Mouse (Mus musculus): ENCODE results near the gene Sgms2. TPM values are rescaled to one million over a fixed set of nuclear protein-coding genes. Genes with fewer than 3 reads are reported as not detected.

Sgms2 gene
- total RNA-seq, 2 experiments from 2014 or later: 3.3 to 3.9 TPM

- DNase-seq (ENCODE audit: low spot score in 2 of 2): no peak
These were observed 2.8 kb downstream of the Sgms2 start for GRCm38 (mm10) chr3:131488403-131488802.

- DNase-seq (ENCODE audit: low spot score in 2 of 2): no peak
These were observed 5.8 kb downstream of the Sgms2 start for GRCm38 (mm10) chr3:131485388-131485787.

- DNase-seq (ENCODE audit: low spot score in 2 of 2): no peak
These were observed 7.6 kb downstream of the Sgms2 start for GRCm38 (mm10) chr3:131483650-131484049.

GRCm38 (mm10) chr3:131481976-131482712 lies 9.1 kb downstream of the Sgms2 start:
- no peak for DNase-seq (ENCODE audit: low spot score in 2 of 2)

- DNase-seq (ENCODE audit: low spot score in 2 of 2): no peak
These were observed 10.6 kb downstream of the Sgms2 start for GRCm38 (mm10) chr3:131480659-131481058.

- no peak for DNase-seq (ENCODE audit: low spot score in 2 of 2)
These were observed 11.8 kb downstream of the Sgms2 start for GRCm38 (mm10) chr3:131479415-131479814.

GRCm38 (mm10) chr3:131476002-131476401 lies 15.2 kb downstream of the Sgms2 start:
- no peak for DNase-seq (ENCODE audit: low spot score in 2 of 2)

GRCm38 (mm10) chr3:131474526-131474925 lies 16.7 kb downstream of the Sgms2 start:
- no peak for DNase-seq (ENCODE audit: low spot score in 2 of 2)

- DNase-seq (ENCODE audit: low spot score in 2 of 2): no peak
These were observed 17.7 kb downstream of the Sgms2 start for GRCm38 (mm10) chr3:131473496-131473895.

GRCm38 (mm10) chr3:131471836-131472235 lies 19.4 kb downstream of the Sgms2 start:
- DNase-seq (ENCODE audit: low spot score in 2 of 2): no peak

- DNase-seq (ENCODE audit: low spot score in 2 of 2): no peak
These were observed 19.8 kb downstream of the Sgms2 start for GRCm38 (mm10) chr3:131471435-131471834.

GRCm38 (mm10) chr3:131470837-131471236 lies 20.4 kb downstream of the Sgms2 start:
- peak; percentile 11 to 18 for DNase-seq (ENCODE audit: low spot score in 2 of 2)

GRCm38 (mm10) chr3:131469636-131470035 lies 21.6 kb downstream of the Sgms2 start:
- no peak for DNase-seq (ENCODE audit: low spot score in 2 of 2)

GRCm38 (mm10) chr3:131466371-131466770 lies 24.8 kb downstream of the Sgms2 start:
- no peak for DNase-seq (ENCODE audit: low spot score in 2 of 2)

- DNase-seq (ENCODE audit: low spot score in 2 of 2): no peak
These were observed 25.5 kb downstream of the Sgms2 start for GRCm38 (mm10) chr3:131465536-131466260.

- DNase-seq (ENCODE audit: low spot score in 2 of 2): no peak
These were observed 118.2 kb downstream of the Sgms2 start for GRCm38 (mm10) chr3:131372996-131373395.

GRCm38 (mm10) chr3:131368678-131369077 lies 122.5 kb downstream of the Sgms2 start:
- DNase-seq (ENCODE audit: low spot score in 2 of 2): no peak

GRCm38 (mm10) chr3:131367452-131367851 lies 123.8 kb downstream of the Sgms2 start:
- DNase-seq (ENCODE audit: low spot score in 2 of 2): no peak

GRCm38 (mm10) chr3:131364632-131365446 lies 126.4 kb downstream of the Sgms2 start:
- no peak for DNase-seq (ENCODE audit: low spot score in 2 of 2)

- DNase-seq (ENCODE audit: low spot score in 2 of 2): no peak
These were observed 127.0 kb downstream of the Sgms2 start for GRCm38 (mm10) chr3:131364194-131364593.

GRCm38 (mm10) chr3:131363602-131364001 lies 127.6 kb downstream of the Sgms2 start:
- DNase-seq (ENCODE audit: low spot score in 2 of 2): no peak

- DNase-seq (ENCODE audit: low spot score in 2 of 2): no peak
These were observed 129.3 kb downstream of the Sgms2 start for GRCm38 (mm10) chr3:131361960-131362359.

Measured in layer of hippocampus, postnatal 10 days (tissue).